Mouse (Mus musculus) heart, postnatal 0 days (tissue): ENCODE measurements around the gene Prr5l.

Source experiments
- CTCF ChIP-seq: IDR thresholded peaks from 2 replicates; pipeline ENCODE4 v1.5.1; 2016; ENCODE audit warnings: antibody characterized with exemption, control low read depth, low read depth
- EP300 ChIP-seq: IDR thresholded peaks from 2 replicates; pipeline ENCODE4 v1.6.1; 2016; ENCODE audit warnings: antibody characterized with exemption, low read depth

- TF ChIP-seq CTCF, result no peak
- no peak for TF ChIP-seq EP300
Measured at GRCm38 (mm10) chr2:101831851-101832250, 51.0 kb downstream of the Prr5l start.
